Mouse (Mus musculus): ENCODE data around the gene Anxa8.

Gene Anxa8

DNA sequence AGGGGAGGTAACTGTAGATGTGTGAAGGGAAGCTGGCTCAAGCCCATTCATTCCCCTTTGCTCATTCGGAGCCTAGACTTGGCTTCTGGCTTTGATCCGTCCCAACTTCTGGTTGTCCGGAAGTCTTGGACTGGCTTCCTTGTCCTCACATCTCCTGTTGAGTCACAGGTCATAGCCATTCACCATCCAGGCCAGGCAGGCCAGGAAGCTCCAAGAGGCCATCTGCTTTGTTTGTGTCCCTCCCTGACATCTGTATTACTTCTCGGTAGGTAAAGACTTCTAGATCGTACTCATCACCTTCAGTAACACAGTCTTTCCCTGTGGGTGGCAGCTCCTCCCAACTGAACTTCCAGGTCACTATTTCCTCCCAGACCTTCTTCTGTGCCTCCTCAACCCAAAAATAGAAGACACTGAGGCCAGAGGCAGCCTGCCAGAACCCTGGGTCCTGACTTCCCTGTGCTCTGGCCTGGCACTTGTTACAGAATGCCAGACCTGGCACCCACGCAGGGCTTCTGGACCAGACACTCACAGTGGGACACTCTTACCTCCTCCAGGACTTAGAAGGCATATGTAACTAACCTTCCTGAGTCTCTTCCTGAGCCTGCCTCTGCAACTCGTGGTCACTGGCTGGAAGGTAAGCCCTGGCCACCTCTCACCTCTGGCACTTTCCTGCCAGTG, 33.4 kb downstream of the Anxa8 start:
- DNase-seq (ENCODE audit: low spot score) = no peak

DNA sequence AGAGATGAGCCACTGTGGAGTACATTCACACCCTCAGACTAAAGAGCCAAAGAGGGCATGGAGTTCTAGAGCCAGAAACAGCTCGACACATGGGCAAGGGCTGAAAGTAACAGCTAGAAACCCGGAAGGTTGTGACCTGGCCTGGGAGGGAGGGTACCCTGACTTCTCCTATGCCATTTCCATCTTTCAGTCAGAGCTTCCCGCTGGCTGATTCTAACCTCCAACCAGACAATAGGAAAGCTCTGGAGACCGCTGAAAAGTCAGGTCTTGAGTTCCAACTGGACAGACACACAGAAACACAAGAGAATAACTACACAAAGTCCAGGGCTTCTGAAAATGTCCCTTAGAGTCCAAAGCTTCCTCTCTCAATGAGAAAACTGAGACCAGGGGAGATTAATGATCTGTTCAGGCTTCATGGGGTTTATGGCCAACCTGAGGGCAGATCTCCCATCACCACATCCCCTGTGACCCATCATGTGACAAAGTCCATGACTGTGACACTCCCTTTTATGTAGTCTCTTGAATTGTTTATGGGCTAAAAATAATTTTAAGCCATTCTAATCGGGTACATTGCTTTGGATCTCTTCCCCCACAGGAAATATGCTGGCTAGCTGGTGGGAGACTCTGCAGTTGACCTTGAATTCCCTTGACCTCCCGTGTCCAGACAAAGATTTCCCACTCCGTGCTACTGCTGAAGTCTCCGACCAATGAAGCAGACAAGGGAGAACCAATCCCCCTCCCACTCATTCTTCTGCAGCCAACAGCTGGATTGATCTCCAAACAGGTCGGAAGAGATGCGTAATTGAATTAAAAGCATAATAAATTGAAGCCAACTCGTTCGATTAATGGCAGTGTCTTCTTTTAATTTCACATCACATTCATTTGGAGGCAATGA, 34.5 kb downstream of the Anxa8 start:
- no peak for DNase-seq (ENCODE audit: low spot score)

DNA sequence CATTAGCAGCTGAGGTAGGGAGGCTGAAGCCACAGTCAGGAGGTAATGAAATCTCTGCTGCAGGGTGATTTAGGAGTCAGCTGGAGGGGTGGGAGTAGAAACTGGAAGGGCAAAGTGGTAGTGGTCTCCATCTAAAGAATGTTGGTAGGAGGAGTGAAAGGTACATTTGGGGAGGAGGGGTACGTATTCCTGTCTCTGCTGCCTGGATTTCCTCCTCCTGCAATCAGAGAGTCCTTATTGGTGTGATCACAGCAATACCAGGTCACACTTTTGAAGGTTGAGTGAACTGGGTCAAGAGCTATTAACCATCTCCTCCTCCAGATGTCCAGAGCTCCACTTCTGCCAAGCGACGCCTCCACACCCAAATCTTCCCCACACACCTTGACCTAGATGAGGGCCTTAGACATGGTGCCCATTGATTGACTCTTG, 35.2 kb downstream of the Anxa8 start:
- no peak for DNase-seq (ENCODE audit: low spot score)

DNA sequence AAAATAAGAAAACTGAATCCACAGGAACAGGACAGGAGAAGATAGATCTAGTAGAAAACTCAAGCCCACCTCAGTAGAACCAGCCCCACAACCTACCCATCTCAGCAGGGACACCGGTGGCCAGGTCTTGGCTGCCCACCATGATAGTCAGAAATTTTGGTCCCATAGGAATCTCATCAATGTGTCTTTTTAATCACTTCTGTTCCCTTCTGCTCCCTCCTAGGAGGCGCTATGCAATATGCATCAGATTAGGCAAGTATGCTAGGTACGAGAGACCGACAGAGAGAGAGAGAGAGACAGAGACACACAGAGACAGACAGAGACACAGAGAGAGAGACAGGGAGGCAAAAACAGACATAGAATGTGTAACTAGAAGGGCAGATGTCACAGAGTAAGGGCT, 35.9 kb downstream of the Anxa8 start:
- no peak for DNase-seq (ENCODE audit: low spot score)

DNA sequence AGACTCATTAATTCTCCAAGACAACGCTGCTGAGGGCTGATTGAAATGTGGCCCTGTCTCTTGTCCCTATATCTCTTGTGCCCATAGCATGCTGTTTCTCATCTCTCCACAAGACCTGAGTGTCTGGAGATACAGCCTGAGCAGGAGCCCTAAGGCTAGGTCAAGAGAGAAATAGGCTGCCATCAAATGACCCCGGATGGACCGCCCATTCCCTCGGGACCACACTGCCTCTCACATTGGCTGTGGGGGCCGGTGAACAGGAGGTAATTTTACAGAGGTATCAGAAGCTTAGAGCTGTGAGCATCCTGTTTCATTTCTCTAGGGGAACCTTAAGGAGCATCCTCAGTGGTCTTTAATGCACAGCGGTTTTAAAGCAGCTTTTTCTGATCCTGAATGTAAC, 45.4 kb downstream of the Anxa8 start:
- no peak for DNase-seq (ENCODE audit: low spot score)

DNA sequence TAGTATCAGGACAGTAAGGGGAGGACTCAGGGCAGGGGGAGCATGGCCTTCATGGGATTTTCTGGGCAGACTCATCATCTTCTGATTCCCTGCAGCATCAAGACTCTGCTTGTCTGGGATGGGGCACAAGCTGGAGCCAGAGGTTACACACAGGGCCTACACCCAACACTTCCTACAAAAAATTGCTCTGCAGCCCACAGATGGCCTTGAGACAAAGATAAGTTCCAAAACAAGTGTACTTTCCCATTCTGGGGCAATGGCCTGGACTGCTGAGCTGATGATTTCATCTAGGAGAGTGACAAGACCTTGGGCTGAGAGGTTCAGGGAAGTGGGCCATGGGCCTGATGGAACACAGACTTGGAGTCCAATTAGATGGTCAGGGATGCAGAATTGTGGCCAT, 49.6 kb downstream of the Anxa8 start:
- DNase-seq (ENCODE audit: low spot score) = no peak

DNA sequence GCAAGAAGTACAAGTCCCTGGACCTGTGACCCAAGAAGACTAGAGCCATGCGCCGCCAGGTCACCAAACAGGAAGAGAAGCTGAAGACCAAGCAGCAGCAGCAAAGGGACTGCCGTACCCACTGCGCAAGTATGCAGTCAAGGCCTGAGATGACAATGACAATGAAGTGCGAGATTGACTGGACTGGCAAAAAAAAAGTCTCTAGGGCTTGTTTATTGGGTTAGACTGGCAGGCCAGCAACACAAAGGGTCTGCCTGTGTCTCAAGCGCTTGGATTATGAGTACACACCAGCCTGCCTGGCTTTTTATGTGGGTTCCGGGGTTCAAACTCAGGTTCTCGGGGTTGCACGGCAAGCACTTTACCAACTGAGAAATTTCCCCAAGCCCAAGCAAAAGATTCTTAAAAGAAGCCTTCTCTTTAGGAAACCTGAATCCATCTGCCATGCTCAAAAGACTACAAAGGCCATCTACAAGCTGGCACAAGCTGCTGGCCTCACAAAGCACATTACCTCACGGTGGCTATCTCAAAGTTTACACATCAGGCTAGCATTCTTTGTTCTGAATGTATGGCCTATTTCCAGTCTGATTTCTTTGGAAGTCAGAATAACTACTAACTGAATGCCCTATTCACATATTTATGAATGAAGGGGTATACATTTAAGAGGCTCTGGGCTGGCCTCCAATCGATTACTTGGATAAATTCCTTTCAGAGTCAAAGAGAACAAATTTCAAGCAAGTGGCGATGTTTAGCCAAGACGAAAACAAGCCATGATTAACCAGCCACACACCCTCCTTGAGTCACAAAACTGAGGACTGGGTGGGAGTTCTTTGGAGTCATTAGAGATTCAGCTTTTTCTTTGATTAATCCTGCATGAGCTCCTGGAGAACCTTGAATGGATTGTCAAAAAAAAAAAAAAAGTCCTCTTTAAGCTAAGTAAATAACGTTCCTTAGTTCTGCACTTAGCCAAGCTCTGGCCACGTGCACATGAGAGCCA, 54.2 kb downstream of the Anxa8 start:
- no peak for DNase-seq (ENCODE audit: low spot score)

DNA sequence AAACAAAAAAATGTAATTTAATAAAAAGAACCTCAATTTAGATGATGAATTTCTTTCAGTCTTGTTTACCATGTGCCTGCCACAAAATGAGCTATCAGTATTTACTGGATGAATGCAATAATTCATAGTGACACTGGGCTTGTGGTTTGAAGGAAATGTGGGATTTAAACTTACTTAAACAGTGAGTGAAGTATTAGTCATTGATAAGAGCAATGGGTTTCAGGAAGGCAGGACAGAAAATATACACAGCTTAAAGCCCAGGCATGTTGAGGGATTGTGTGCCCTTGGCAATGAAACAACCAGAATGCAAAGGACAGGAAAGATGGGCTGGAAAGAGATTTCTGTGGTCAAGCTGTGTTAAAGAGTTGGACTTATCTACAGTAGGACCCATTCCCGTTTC, 56.5 kb downstream of the Anxa8 start:
- no peak for DNase-seq (ENCODE audit: low spot score)

DNA sequence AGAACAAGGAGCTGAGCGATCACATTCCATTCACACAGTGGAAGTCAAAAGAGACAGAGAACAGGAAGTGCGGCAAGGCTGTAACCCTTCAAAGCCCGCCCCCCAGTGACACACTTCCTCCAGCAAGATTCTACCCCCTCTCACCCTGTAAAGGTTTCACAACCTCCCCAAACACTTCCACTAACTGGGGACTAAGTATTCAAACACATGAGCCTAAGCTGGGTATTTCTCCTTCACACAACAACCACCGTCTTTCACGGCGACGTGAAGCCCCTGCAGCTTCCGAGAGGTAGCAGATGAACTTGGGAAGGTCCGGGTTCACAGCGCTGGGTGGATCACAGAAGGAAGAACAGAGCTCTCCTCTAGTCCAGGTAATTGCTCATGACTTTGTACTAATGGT, 57.1 kb downstream of the Anxa8 start:
- no peak for DNase-seq (ENCODE audit: low spot score)
